In genomic region chr9:57600620-57601352, GRCm38 (mm10) we compare ENCODE assay signal across 9 mouse cellular contexts. TPM values are rescaled to one million over a fixed set of nuclear protein-coding genes. Genes with fewer than 3 reads are reported as not detected.
A peak's percentile ranks its signal among the peaks of the same experiment; 100 is the strongest.
DNase-seq lines count a peak whose midpoint lies in the region; ATAC-seq and TF ChIP-seq lines count a peak whose summit lies in the region.
"Had no signal": no experiment of that assay in that cellular context is flagged by ENCODE, and none has a peak within 500 bp of the region (broad histone marks: within the 10 kb centered on the region; RNA-seq: fewer than 3 reads in every experiment).

No protein-coding gene starts in this region.

- H3K4me1 ChIP-seq in hindbrain, embryonic 11.5 days (replicated peaks; ENCODE audit: control insufficient read depth, insufficient read depth, low read length) = peaks cover 5% of the 10 kb centered on the region; the same call in 1 of the 2 replicates
- peaks cover 13% of the 10 kb centered on the region; the same call in 1 of the 2 replicates for H3K4me1 ChIP-seq in hindbrain, postnatal 0 days (ENCODE audit: insufficient read depth, low read length)
- peaks cover 18% of the 10 kb centered on the region for H3K4me1 ChIP-seq in forebrain, embryonic 15.5 days
- H3K4me1 ChIP-seq in liver, postnatal 0 days (ENCODE audit: insufficient read depth) = no peaks in the 10 kb centered on the region; the same call in 1 of the 2 replicates

- ATAC-seq in hindbrain, embryonic 11.5 days (ENCODE audit: low FRiP score) = peak; percentile 39; the same call in 1 of the 2 replicates
- no peak for ATAC-seq in hindbrain, postnatal 0 days
- ATAC-seq in forebrain, embryonic 15.5 days (replicated peaks) = no peak
- ATAC-seq in liver, postnatal 0 days = no peak

- no peaks in the 10 kb centered on the region for H3K9me3 ChIP-seq in hindbrain, embryonic 11.5 days (ENCODE audit: control insufficient read depth, low read length)
- H3K9me3 ChIP-seq in hindbrain, postnatal 0 days (ENCODE audit: low read length) = no peaks in the 10 kb centered on the region
- H3K9me3 ChIP-seq in forebrain, embryonic 15.5 days = no peaks in the 10 kb centered on the region
- no peaks in the 10 kb centered on the region for H3K9me3 ChIP-seq in liver, postnatal 0 days (ENCODE audit: low read length)
- H3K9me3 ChIP-seq: hindbrain, embryonic 15.5 days had no signal

- TF ChIP-seq CTCF in hindbrain, postnatal 0 days (IDR thresholded peaks at IDR 0.05; ENCODE audit: low read depth) = no peak
- no peak for TF ChIP-seq CTCF in liver, postnatal 0 days (IDR thresholded peaks at IDR 0.05; ENCODE audit: low read depth)

- WGBS in hindbrain, embryonic 11.5 days = 12% methylated on average over 3 of the region's 3 CpGs
- WGBS in hindbrain, postnatal 0 days = 28% methylated on average over 3 of the region's 3 CpGs
- 9% methylated on average over 3 of the region's 3 CpGs for WGBS in forebrain, embryonic 15.5 days
- 8% methylated on average over 3 of the region's 3 CpGs for WGBS in liver, postnatal 0 days (ENCODE audit: insufficient replicate concordance)

- no peak for TF ChIP-seq EP300 in liver, postnatal 0 days (IDR thresholded peaks at IDR 0.05; ENCODE audit: low read depth)

- H3K27me3 ChIP-seq in hindbrain, embryonic 11.5 days (ENCODE audit: control insufficient read depth, insufficient read depth, low read length) = no peaks in the 10 kb centered on the region
- H3K27me3 ChIP-seq in hindbrain, postnatal 0 days (ENCODE audit: insufficient read depth, low read length) = peaks cover 4% of the 10 kb centered on the region; the same call in 1 of the 2 replicates
- H3K27me3 ChIP-seq in forebrain, embryonic 15.5 days = 0 out of 2 replicates have a peak, but pooled peaks cover 3% of the 10 kb centered on the region
- H3K27me3 ChIP-seq in liver, postnatal 0 days (ENCODE audit: insufficient read depth, low read length) = peaks cover 12% of the 10 kb centered on the region

- no peaks in the 10 kb centered on the region for H3K36me3 ChIP-seq in hindbrain, embryonic 11.5 days (ENCODE audit: control insufficient read depth, insufficient read depth, low read length)
- H3K36me3 ChIP-seq in hindbrain, postnatal 0 days (ENCODE audit: insufficient read depth, low read length) = no peaks in the 10 kb centered on the region
- H3K36me3 ChIP-seq in forebrain, embryonic 15.5 days = no peaks in the 10 kb centered on the region
- no peaks in the 10 kb centered on the region for H3K36me3 ChIP-seq in liver, postnatal 0 days (replicated peaks; ENCODE audit: insufficient read depth, low read length)
- H3K36me3 ChIP-seq: hindbrain, embryonic 15.5 days had no signal

- no peak overlapping the region for H3K9ac ChIP-seq in hindbrain, embryonic 11.5 days (ENCODE audit: low read depth, low read length)
- H3K9ac ChIP-seq in hindbrain, postnatal 0 days (replicated peaks; ENCODE audit: low read length) = no peak overlapping the region
- no peak overlapping the region for H3K9ac ChIP-seq in forebrain, embryonic 15.5 days (replicated peaks)
- H3K9ac ChIP-seq in liver, postnatal 0 days (replicated peaks) = no peak overlapping the region
- H3K9ac ChIP-seq: hindbrain, embryonic 15.5 days had no signal

- no peak overlapping the region for H3K4me3 ChIP-seq in hindbrain, embryonic 11.5 days (ENCODE audit: low read depth, low read length)
- no peak overlapping the region for H3K4me3 ChIP-seq in hindbrain, postnatal 0 days (ENCODE audit: low read length)
- H3K4me3 ChIP-seq in forebrain, embryonic 15.5 days = no peak overlapping the region
- no peak overlapping the region for H3K4me3 ChIP-seq in liver, postnatal 0 days (ENCODE audit: low read depth, low read length)
- H3K4me3 ChIP-seq: hindbrain, embryonic 15.5 days had no signal

- no peak overlapping the region for H3K4me2 ChIP-seq in hindbrain, embryonic 11.5 days (replicated peaks; ENCODE audit: low read depth, low read length)
- no peak overlapping the region for H3K4me2 ChIP-seq in hindbrain, postnatal 0 days (ENCODE audit: low read depth, low read length)
- no peak overlapping the region for H3K4me2 ChIP-seq in forebrain, embryonic 15.5 days (replicated peaks)
- H3K4me2 ChIP-seq in liver, postnatal 0 days (ENCODE audit: low read depth, low read length) = no peak overlapping the region
- H3K4me2 ChIP-seq: hindbrain, embryonic 15.5 days had no signal

- peak; percentile 59 for DNase-seq in hindbrain, embryonic 11.5 days (ENCODE audit: low spot score)
- DNase-seq in hindbrain, postnatal 0 days (ENCODE audit: low spot score) = no peak
- peak; percentile 26 for DNase-seq in MEL-GATA-1-ER (ENCODE audit: extremely low read depth, low read depth)
- peak; percentile 50 for DNase-seq in liver, postnatal 0 days
- DNase-seq in Muller cell, postnatal 12 days (ENCODE audit: inconsistent ontology term) = no peak
- no peak for DNase-seq in gastrocnemius, adult 8-10 months (ENCODE audit: low spot score in 2 of 2)
- DNase-seq in layer of hippocampus, adult 18-20 months (ENCODE audit: low spot score in 2 of 2) = no peak

- no peak overlapping the region for H3K27ac ChIP-seq in hindbrain, embryonic 11.5 days (ENCODE audit: low read depth, low read length)
- H3K27ac ChIP-seq in hindbrain, postnatal 0 days = no peak overlapping the region
- 0 out of 2 replicates have a peak overlapping the region, but pooled peaks have one; percentile 35 for H3K27ac ChIP-seq in forebrain, embryonic 15.5 days (replicated peaks)
- no peak overlapping the region for H3K27ac ChIP-seq in liver, postnatal 0 days (ENCODE audit: low read depth)
- H3K27ac ChIP-seq: hindbrain, embryonic 15.5 days had no signal

RNA-seq across cellular contexts. Expression of gene Cplx3, which starts 5.3 kb away (rescaled TPM):
- 0.09 and 0.11 TPM in 2 replicates for polyA plus RNA-seq in hindbrain, embryonic 11.5 days (2014; fragmentation: Nextera tagmentation; extraction: Ambion mirVana)
- 0.10 TPM in 1 of 2 replicates, not detected in the other for total RNA-seq in hindbrain, postnatal 0 days (2014; rRNA removed)
- polyA plus RNA-seq in hindbrain, postnatal 0 days (2015; fragmentation: Nextera tagmentation; extraction: Ambion mirVana) = 0.79 and 1.2 TPM in 2 replicates
- 0.45 TPM in 1 of 2 replicates, not detected in the other for polyA plus RNA-seq in forebrain, embryonic 15.5 days (2015; fragmentation: Nextera tagmentation; extraction: Ambion mirVana)
- polyA plus RNA-seq in liver, postnatal 0 days (2015; fragmentation: Nextera tagmentation; extraction: Ambion mirVana) = not detected in 2 replicates
- not detected for total RNA-seq in gastrocnemius, adult 8-10 months (2022)
- 1 to 10 TPM; 1.9 to 4.7 TPM for total RNA-seq in layer of hippocampus, adult 18-20 months (2021)

RNA-seq across cellular contexts. Expression of gene Ulk3, which starts 11.5 kb away (rescaled TPM):
- 5.2 and 8.6 TPM in 2 replicates for polyA plus RNA-seq in hindbrain, embryonic 11.5 days (2014; fragmentation: Nextera tagmentation; extraction: Ambion mirVana)
- 21.1 and 27.3 TPM in 2 replicates for total RNA-seq in hindbrain, postnatal 0 days (2014; rRNA removed)
- polyA plus RNA-seq in hindbrain, postnatal 0 days (2015; fragmentation: Nextera tagmentation; extraction: Ambion mirVana) = 18.5 and 21.0 TPM in 2 replicates
- 26.6 and 29.8 TPM in 2 replicates for polyA plus RNA-seq in forebrain, embryonic 15.5 days (2015; fragmentation: Nextera tagmentation; extraction: Ambion mirVana)
- polyA plus RNA-seq in liver, postnatal 0 days (2015; fragmentation: Nextera tagmentation; extraction: Ambion mirVana) = 3.6 and 3.7 TPM in 2 replicates
- total RNA-seq in gastrocnemius, adult 8-10 months (2022) = 1 to 10 TPM; 3.3 to 4.8 (median 4.2) TPM
- total RNA-seq in layer of hippocampus, adult 18-20 months (2021) = 10 to 100 TPM; 24.0 to 32.2 TPM

RNA-seq across cellular contexts. Expression of gene Lman1l, which starts 19.8 kb away (rescaled TPM):
- not detected in 2 replicates for polyA plus RNA-seq in hindbrain, embryonic 11.5 days (2014; fragmentation: Nextera tagmentation; extraction: Ambion mirVana)
- total RNA-seq in hindbrain, postnatal 0 days (2014; rRNA removed) = not detected in 2 replicates
- polyA plus RNA-seq in hindbrain, postnatal 0 days (2015; fragmentation: Nextera tagmentation; extraction: Ambion mirVana) = not detected in 2 replicates
- not detected in 2 replicates for polyA plus RNA-seq in forebrain, embryonic 15.5 days (2015; fragmentation: Nextera tagmentation; extraction: Ambion mirVana)
- polyA plus RNA-seq in liver, postnatal 0 days (2015; fragmentation: Nextera tagmentation; extraction: Ambion mirVana) = not detected in 2 replicates
- not detected for total RNA-seq in gastrocnemius, adult 8-10 months (2022)
- not detected for total RNA-seq in layer of hippocampus, adult 18-20 months (2021)
- polyA plus RNA-seq: hindbrain, embryonic 15.5 days had no signal

RNA-seq across cellular contexts. Expression of gene Scamp2, which starts 40.0 kb away (rescaled TPM):
- 57.6 and 57.8 TPM in 2 replicates for polyA plus RNA-seq in hindbrain, embryonic 11.5 days (2014; fragmentation: Nextera tagmentation; extraction: Ambion mirVana)
- 50.5 and 53.1 TPM in 2 replicates for total RNA-seq in hindbrain, postnatal 0 days (2014; rRNA removed)
- 47.4 and 49.3 TPM in 2 replicates for polyA plus RNA-seq in hindbrain, postnatal 0 days (2015; fragmentation: Nextera tagmentation; extraction: Ambion mirVana)
- polyA plus RNA-seq in forebrain, embryonic 15.5 days (2015; fragmentation: Nextera tagmentation; extraction: Ambion mirVana) = 57.7 and 60.5 TPM in 2 replicates
- 29.6 and 31.2 TPM in 2 replicates for polyA plus RNA-seq in liver, postnatal 0 days (2015; fragmentation: Nextera tagmentation; extraction: Ambion mirVana)
- 10 to 100 TPM; 35.5 to 42.9 (median 37.1) TPM for total RNA-seq in gastrocnemius, adult 8-10 months (2022)
- total RNA-seq in layer of hippocampus, adult 18-20 months (2021) = 10 to 100 TPM; 24.2 to 24.9 TPM

RNA-seq across cellular contexts. Expression of gene Mpi, which starts 48.2 kb away (rescaled TPM):
- 50.0 and 52.7 TPM in 2 replicates for polyA plus RNA-seq in hindbrain, embryonic 11.5 days (2014; fragmentation: Nextera tagmentation; extraction: Ambion mirVana)
- 67.9 and 78.6 TPM in 2 replicates for total RNA-seq in hindbrain, postnatal 0 days (2014; rRNA removed)
- 61.5 and 64.6 TPM in 2 replicates for polyA plus RNA-seq in hindbrain, postnatal 0 days (2015; fragmentation: Nextera tagmentation; extraction: Ambion mirVana)
- polyA plus RNA-seq in forebrain, embryonic 15.5 days (2015; fragmentation: Nextera tagmentation; extraction: Ambion mirVana) = 62.9 and 69.3 TPM in 2 replicates
- 7.3 and 8.2 TPM in 2 replicates for polyA plus RNA-seq in liver, postnatal 0 days (2015; fragmentation: Nextera tagmentation; extraction: Ambion mirVana)
- 10 to 100 TPM; 71.2 to 89.3 (median 74.4) TPM for total RNA-seq in gastrocnemius, adult 8-10 months (2022)
- 10 to 100 TPM; 68.8 to 70.9 TPM for total RNA-seq in layer of hippocampus, adult 18-20 months (2021)

Comparison
In these comparisons a context has a peak if more than half of its experiments do, and no peak if none do; other contexts are left out.
1. DNase-seq: peak in hindbrain, embryonic 11.5 days (single experiment), MEL-GATA-1-ER (single experiment) and liver, postnatal 0 days (single experiment); none in hindbrain, postnatal 0 days (single experiment), Muller cell, postnatal 12 days (single experiment), gastrocnemius, adult 8-10 months (0 of 2) and layer of hippocampus, adult 18-20 months (0 of 2).